Mouse (Mus musculus) yolk sac, embryonic 10.5 days (tissue): ENCODE data around the gene Olfr986.

ENCODE experiments used
- DNase-seq: peaks from one replicate; pipeline ENCODE4 v3.0.0-alpha.2; 2017; ENCODE audit warnings: low spot score

Gene Olfr986

GRCm38 (mm10) chr9:40234233-40235072 is 53.7 kb downstream of the Olfr986 start:
- no peak for DNase-seq

GRCm38 (mm10) chr9:40235220-40235619 is 54.5 kb downstream of the Olfr986 start:
- DNase-seq = no peak
